ENCODE assay signal across 8 mouse cellular contexts in genomic region chr9:58709939-58710338, GRCm38 (mm10). TPM values are rescaled to one million over a fixed set of nuclear protein-coding genes. Genes with fewer than 3 reads are reported as not detected.
DNase-seq lines count a peak whose midpoint lies in the region; TF ChIP-seq lines count a peak whose summit lies in the region.
"Had no signal": no experiment of that assay in that cellular context is flagged by ENCODE, and none has a peak within 500 bp of the region (broad histone marks: within the 10 kb centered on the region; RNA-seq: fewer than 3 reads in every experiment).

No protein-coding gene starts in this region.

- H3K36me3 ChIP-seq in E14TG2a.4 (ENCODE audit: insufficient read depth, low read length) = no peaks in the 10 kb centered on the region
- H3K36me3 ChIP-seq: lung, embryonic 15.5 days had no signal

- DNase-seq in B cell, adult 2 months = peak; percentile 53 to 56
- peak; percentile 62 for DNase-seq in c-Kit-positive CD71-positive TER-119-positive erythroid progenitor cells, embryonic 14.5 days (ENCODE audit: low spot score)
- DNase-seq in frontal cortex, postnatal 36 days (ENCODE audit: low spot score in 2 of 2) = peak; percentile 66 to 77
- DNase-seq in layer of hippocampus, adult 2 months (ENCODE audit: low spot score in 2 of 2) = peak; percentile 55 to 75
- DNase-seq in lung, postnatal 10 days = peak; percentile 75
- DNase-seq in spleen, postnatal 36 days (ENCODE audit: low spot score in 2 of 2) = peak; percentile 14 to 44

- no peaks in the 10 kb centered on the region for H3K4me1 ChIP-seq in E14TG2a.4 (replicated peaks; ENCODE audit: low read depth, low read length)
- H3K4me1 ChIP-seq: lung, embryonic 15.5 days had no signal

- no peaks in the 10 kb centered on the region for H3K27me3 ChIP-seq in E14TG2a.4 (ENCODE audit: insufficient read depth, low read length)
- H3K27me3 ChIP-seq: lung, embryonic 15.5 days had no signal

- no peak overlapping the region for H3K4me3 ChIP-seq in E14TG2a.4 (replicated peaks; ENCODE audit: low read length)
- no peak overlapping the region for H3K4me3 ChIP-seq in layer of hippocampus, adult 2 months
- H3K4me3 ChIP-seq: lung, embryonic 15.5 days had no signal

- no peak overlapping the region for H3K27ac ChIP-seq in layer of hippocampus, adult 2 months
- H3K27ac ChIP-seq: lung, embryonic 15.5 days had no signal

- no peaks in the 10 kb centered on the region for H3K9me3 ChIP-seq in E14TG2a.4 (ENCODE audit: low read length)
- H3K9me3 ChIP-seq: lung, embryonic 15.5 days had no signal

- peak; percentile 73 for TF ChIP-seq CTCF in E14TG2a.4 (conservative IDR thresholded peaks at IDR 0.05; ENCODE audit: low read length)
- TF ChIP-seq CTCF in layer of hippocampus, adult 2 months (conservative IDR thresholded peaks at IDR 0.05) = peak; percentile 89

RNA-seq across cellular contexts. Expression of gene Rec114, which starts 33.8 kb away (rescaled TPM):
- total RNA-seq in layer of hippocampus, adult 2 months (2021) = 1 to 10 TPM in 1 of 2 experiments, not detected in 1; 1.5 TPM
